Mouse (Mus musculus): ENCODE measurements at regions not wholly inside any gene's neighbourhood (a gene's known extent, or its start where the extent isn't known, plus 50 kb on each side); places are given as distances from the start of the nearest gene placed in this dataset.

- peak overlapping the region; percentile 29; the same call in 1 of the 2 replicates for H3K27ac ChIP-seq (replicated peaks)
- no peak overlapping the region for H3K9ac ChIP-seq
- peak overlapping the region; percentile 11; the same call in 1 of the 2 replicates for H3K4me2 ChIP-seq
- no peaks in the 10 kb centered on the region for H3K36me3 ChIP-seq (replicated peaks)
- H3K9me3 ChIP-seq (replicated peaks), result no peaks in the 10 kb centered on the region
- 17% methylated on average over 6 of the region's 6 CpGs for WGBS (ENCODE audit: insufficient replicate concordance)
- H3K4me3 ChIP-seq (replicated peaks), result no peak overlapping the region
- no peaks in the 10 kb centered on the region for H3K27me3 ChIP-seq
- peak; percentile 87 for ATAC-seq (ENCODE audit: insufficient read depth)
- peaks cover 10% of the 10 kb centered on the region for H3K4me1 ChIP-seq (replicated peaks)
These were observed 295.7 kb downstream of the Cd47 start for GRCm38 (mm10) chr16:50095858-50096551.

- peak overlapping the region; percentile 29; the same call in 1 of the 2 replicates for H3K27ac ChIP-seq (replicated peaks)
These were observed 296.2 kb downstream of the Cd47 start for GRCm38 (mm10) chr16:50096563-50096962.

GRCm38 (mm10) chr16:50103340-50103739 is 303.0 kb downstream of the Cd47 start:
- Histone ChIP-seq H3K9ac (no peak overlapping the region), H3K27me3 (no peaks in the 10 kb centered on the region), H3K36me3 (replicated peaks) (no peaks in the 10 kb centered on the region), H3K4me2 (no peak overlapping the region), H3K27ac (replicated peaks) (no peak overlapping the region), H3K9me3 (replicated peaks) (no peaks in the 10 kb centered on the region), H3K4me3 (replicated peaks) (no peak overlapping the region), H3K4me1 (replicated peaks) (no peaks in the 10 kb centered on the region)
- ATAC-seq (ENCODE audit: insufficient read depth), result no peak
- 64% methylated on average over 7 of the region's 7 CpGs for WGBS (ENCODE audit: insufficient replicate concordance)

More at GRCm38 (mm10) chr16:50096563-50096962, 296.2 kb downstream of the Cd47 start:
- Histone ChIP-seq H3K9me3 (replicated peaks) (no peaks in the 10 kb centered on the region), H3K4me2 (peak overlapping the region; percentile 11; the same call in 1 of the 2 replicates), H3K4me3 (replicated peaks) (no peak overlapping the region), H3K4me1 (replicated peaks) (peaks cover 10% of the 10 kb centered on the region), H3K9ac (no peak overlapping the region), H3K36me3 (replicated peaks) (no peaks in the 10 kb centered on the region), H3K27me3 (no peaks in the 10 kb centered on the region)
- peak; percentile 28; the same call in 1 of the 2 replicates for ATAC-seq (ENCODE audit: insufficient read depth)
- 28% methylated on average over 2 of the region's 2 CpGs for WGBS (ENCODE audit: insufficient replicate concordance)

GRCm38 (mm10) chr16:50118150-50118549 is 314.0 kb downstream of the Bbx start:
- no peak overlapping the region for H3K4me2 ChIP-seq
- no peak overlapping the region for H3K9ac ChIP-seq
- no peaks in the 10 kb centered on the region for H3K36me3 ChIP-seq (replicated peaks)
- H3K4me3 ChIP-seq (replicated peaks), result no peak overlapping the region
- H3K9me3 ChIP-seq (replicated peaks), result no peaks in the 10 kb centered on the region
- no peak for ATAC-seq (ENCODE audit: insufficient read depth)
- H3K27ac ChIP-seq (replicated peaks), result no peak overlapping the region
- 80% methylated on average over 7 of the region's 7 CpGs for WGBS (ENCODE audit: insufficient replicate concordance)
- H3K4me1 ChIP-seq (replicated peaks), result no peaks in the 10 kb centered on the region
- no peaks in the 10 kb centered on the region for H3K27me3 ChIP-seq

- WGBS (ENCODE audit: insufficient replicate concordance), result 57% methylated on average over 2 of the region's 2 CpGs
- ATAC-seq (ENCODE audit: insufficient read depth), result no peak
These were observed 309.7 kb downstream of the Bbx start for GRCm38 (mm10) chr16:50122460-50122859.

GRCm38 (mm10) chr16:50124646-50125045 is 307.5 kb downstream of the Bbx start:
- no peak overlapping the region for H3K4me2 ChIP-seq
- H3K9me3 ChIP-seq (replicated peaks), result no peaks in the 10 kb centered on the region
- ATAC-seq (ENCODE audit: insufficient read depth), result no peak
- 65% methylated on average over 4 of the region's 4 CpGs for WGBS (ENCODE audit: insufficient replicate concordance)
- H3K27me3 ChIP-seq, result no peaks in the 10 kb centered on the region
- no peak overlapping the region for H3K9ac ChIP-seq
- no peaks in the 10 kb centered on the region for H3K4me1 ChIP-seq (replicated peaks)
- H3K36me3 ChIP-seq (replicated peaks), result no peaks in the 10 kb centered on the region
- no peak overlapping the region for H3K4me3 ChIP-seq (replicated peaks)
- H3K27ac ChIP-seq (replicated peaks), result no peak overlapping the region

More at GRCm38 (mm10) chr16:50122460-50122859, 309.7 kb downstream of the Bbx start:
- no peaks in the 10 kb centered on the region for H3K9me3 ChIP-seq (replicated peaks)
- no peak overlapping the region for H3K27ac ChIP-seq (replicated peaks)
- H3K4me3 ChIP-seq (replicated peaks), result no peak overlapping the region
- no peaks in the 10 kb centered on the region for H3K27me3 ChIP-seq
- no peaks in the 10 kb centered on the region for H3K4me1 ChIP-seq (replicated peaks)
- H3K4me2 ChIP-seq, result no peak overlapping the region
- no peak overlapping the region for H3K9ac ChIP-seq
- no peaks in the 10 kb centered on the region for H3K36me3 ChIP-seq (replicated peaks)

- Histone ChIP-seq H3K27ac (replicated peaks) (no peak overlapping the region), H3K27me3 (no peaks in the 10 kb centered on the region), H3K4me1 (replicated peaks) (no peaks in the 10 kb centered on the region), H3K36me3 (replicated peaks) (no peaks in the 10 kb centered on the region), H3K9me3 (replicated peaks) (no peaks in the 10 kb centered on the region), H3K4me3 (replicated peaks) (no peak overlapping the region), H3K9ac (no peak overlapping the region), H3K4me2 (no peak overlapping the region)
- 54% methylated on average over 5 of the region's 5 CpGs for WGBS (ENCODE audit: insufficient replicate concordance)
- no peak for ATAC-seq (ENCODE audit: insufficient read depth)
These were observed 306.6 kb downstream of the Bbx start for GRCm38 (mm10) chr16:50125564-50125963.

- no peak for ATAC-seq (ENCODE audit: insufficient read depth)
- no peaks in the 10 kb centered on the region for H3K27me3 ChIP-seq
- H3K4me2 ChIP-seq, result no peak overlapping the region
- no peaks in the 10 kb centered on the region for H3K9me3 ChIP-seq (replicated peaks)
- H3K27ac ChIP-seq (replicated peaks), result no peak overlapping the region
- no peak overlapping the region for H3K9ac ChIP-seq
- H3K36me3 ChIP-seq (replicated peaks), result no peaks in the 10 kb centered on the region
- no peak overlapping the region for H3K4me3 ChIP-seq (replicated peaks)
- 76% methylated on average over 2 of the region's 2 CpGs for WGBS (ENCODE audit: insufficient replicate concordance)
- H3K4me1 ChIP-seq (replicated peaks), result no peaks in the 10 kb centered on the region
These were observed 300.8 kb downstream of the Bbx start for GRCm38 (mm10) chr16:50131406-50131805.

All from liver, embryonic 15.5 days (tissue).